Mouse (Mus musculus) hindbrain, embryonic 15.5 days (tissue): ENCODE data around the gene Tgif2. TPM values are rescaled to one million over a fixed set of nuclear protein-coding genes. Genes with fewer than 3 reads are reported as not detected.
A peak's percentile ranks its signal among the peaks of the same experiment; 100 is the strongest.
"Not testable (repeated sequence)": the region's sequence is repeated elsewhere in the genome, so short reads cannot be mapped to it uniquely, and the experiment has no call there.

Experiments
- ATAC-seq: fragments of 200-750 bp; cut with Nextera tagmentation; 2 replicates; pipeline ENCODE4 v1.8.0; 2017; ENCODE audit warnings: low read depth, moderate number of reproducible peaks, moderate TSS enrichment; ENCODE audit not compliant: low FRiP score
- H3K27ac ChIP-seq: fragments of 300-500 bp; sonication (generic); replicated peaks from 2 replicates; pipeline ENCODE4 v1.5.1; 2015; ENCODE audit warnings: mild to moderate bottlenecking, inconsistent platforms
- H3K27me3 ChIP-seq: fragments of 300-500 bp; sonication (generic); 2 replicates; pipeline ENCODE4 v1.6.1; 2015; ENCODE audit warnings: control low read depth, inconsistent platforms
- H3K36me3 ChIP-seq: fragments of 300-500 bp; sonication (generic); 2 replicates; pipeline ENCODE4 v1.6.1; 2015; ENCODE audit warnings: control low read depth, inconsistent platforms
- H3K4me1 ChIP-seq: fragments of 300-500 bp; sonication (generic); replicated peaks from 2 replicates; pipeline ENCODE4 v1.6.1; 2015; ENCODE audit warnings: control low read depth, inconsistent platforms
- H3K4me2 ChIP-seq: fragments of 300-500 bp; sonication (generic); 2 replicates; pipeline ENCODE4 v1.6.1; 2015; ENCODE audit warnings: moderate library complexity, mild to moderate bottlenecking, inconsistent platforms
- H3K4me3 ChIP-seq: fragments of 300-500 bp; sonication (generic); 2 replicates; pipeline ENCODE4 v1.5.1; 2015; ENCODE audit warnings: mild to moderate bottlenecking, inconsistent platforms
- H3K9ac ChIP-seq: fragments of 300-500 bp; sonication (generic); 2 replicates; pipeline ENCODE4 v1.6.1; 2015; ENCODE audit warnings: inconsistent platforms
- H3K9me3 ChIP-seq: fragments of 300-500 bp; sonication (generic); 2 replicates; pipeline ENCODE4 v1.6.1; 2016; ENCODE audit warnings: control low read depth, inconsistent platforms
- WGBS: fragments of 180-500 bp; shearing (Covaris S2); methylation state at CpG from one replicate; pipeline ENCODE4 v1.1.7; 2015; 5-methylcytosine and 5-hydroxymethylcytosine counted together
- polyA plus RNA-seq: library from polyadenylated mRNA; unstranded; fragments of >200 nt; fragmentation: Nextera tagmentation; extraction: Ambion mirVana; gene quantifications from 2 replicates; pipeline ENCODE4 v1.2.1, GENCODE M21; 2015

Tgif2 gene
- polyA plus RNA-seq, 1 experiment from 2014 or later = 21.3 TPM

DNA sequence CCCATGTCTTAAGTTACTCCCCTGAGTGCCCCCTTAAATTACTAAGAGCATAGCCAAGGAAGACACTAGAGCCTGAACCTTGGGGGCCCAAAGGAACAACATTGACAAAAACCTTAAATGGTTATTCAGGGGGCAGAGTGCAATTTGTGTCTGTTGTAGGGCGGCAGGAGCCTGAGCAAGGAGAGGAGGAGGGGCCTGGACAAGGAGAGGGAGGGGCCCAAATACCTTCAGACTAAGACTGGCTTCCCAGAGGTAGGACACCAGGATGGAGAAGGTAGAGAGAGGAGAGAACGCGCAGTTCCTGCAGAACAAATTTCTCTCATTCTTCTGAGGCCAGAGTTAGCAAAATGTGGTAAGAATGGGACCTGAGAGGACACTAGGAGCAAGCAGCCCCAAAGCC lies 24.4 kb upstream of the Tgif2 start:
- WGBS = 75% methylated on average over 3 of the region's 3 CpGs
- Histone ChIP-seq H3K27ac (no peak overlapping the region), H3K4me1 (no peaks in the 10 kb centered on the region), H3K4me3 (no peak overlapping the region), H3K9me3 (no peaks in the 10 kb centered on the region), H3K4me2 (no peak overlapping the region), H3K27me3 (no peaks in the 10 kb centered on the region), H3K36me3 (no peaks in the 10 kb centered on the region), H3K9ac (no peak overlapping the region)
- ATAC-seq = no peak

DNA sequence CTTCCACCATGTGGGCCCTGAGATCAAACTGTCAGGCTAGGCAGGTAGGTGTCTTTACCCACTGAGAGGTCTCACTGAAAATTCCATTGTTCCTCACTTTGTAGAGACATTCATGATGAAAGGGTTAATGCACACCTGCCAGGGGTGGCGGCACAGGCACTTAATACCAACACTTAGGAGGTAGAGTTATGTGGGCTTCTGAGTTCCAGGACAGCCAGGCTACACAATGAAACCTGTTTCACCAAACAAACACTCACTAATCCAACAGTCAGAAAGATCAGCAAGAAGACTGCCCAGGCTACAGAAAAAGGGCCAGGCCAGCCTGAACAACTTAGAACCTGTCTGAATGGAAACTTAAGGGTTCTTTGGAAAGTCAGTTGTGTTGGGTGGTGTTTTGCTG lies 23.7 kb upstream of the Tgif2 start:
- Histone ChIP-seq H3K36me3 (no peaks in the 10 kb centered on the region), H3K4me1 (no peaks in the 10 kb centered on the region), H3K9ac (no peak overlapping the region), H3K27me3 (no peaks in the 10 kb centered on the region), H3K4me3 (no peak overlapping the region), H3K27ac (no peak overlapping the region), H3K4me2 (no peak overlapping the region), H3K9me3 (no peaks in the 10 kb centered on the region)
- ATAC-seq = no peak
- 86% methylated on average over 1 of the region's 1 CpGs for WGBS

DNA sequence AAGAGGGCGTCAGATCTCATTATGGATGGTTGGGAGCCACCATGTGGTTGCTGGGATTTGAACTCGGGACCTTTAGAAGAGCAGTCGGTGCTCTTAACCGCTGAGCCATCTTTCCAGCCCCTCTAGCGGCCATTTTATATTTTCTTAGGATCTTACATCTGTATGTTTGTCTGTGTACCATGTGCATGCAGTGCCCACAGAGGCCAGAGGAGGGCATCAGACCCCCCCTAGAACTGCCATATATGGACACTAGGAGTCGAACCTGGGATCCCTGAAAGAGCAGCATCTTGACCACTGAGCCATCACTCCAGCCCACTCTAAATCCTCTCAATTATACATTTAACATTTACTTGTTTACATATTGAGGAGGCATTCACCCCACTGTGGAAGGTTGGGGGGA lies 14.7 kb upstream of the Tgif2 start:
- WGBS = 84% methylated on average over 6 of the region's 6 CpGs
- H3K4me3 ChIP-seq, ATAC-seq: not testable (repeated sequence)

GRCm38 (mm10) chr2:156834336-156834735 lies 5.5 kb upstream of the Tgif2 start:
- Histone ChIP-seq H3K4me1 (no peaks in the 10 kb centered on the region), H3K27ac (no peak overlapping the region), H3K9me3 (no peaks in the 10 kb centered on the region), H3K4me3 (no peak overlapping the region), H3K9ac (no peak overlapping the region), H3K36me3 (peaks cover 6% of the 10 kb centered on the region), H3K27me3 (no peaks in the 10 kb centered on the region), H3K4me2 (no peak overlapping the region)
- no peak for ATAC-seq
- 89% methylated on average over 11 of the region's 11 CpGs for WGBS

More for the DNA sequence above, 14.7 kb upstream of the Tgif2 start:
- H3K4me2 ChIP-seq, H3K27ac ChIP-seq, H3K9me3 ChIP-seq, H3K9ac ChIP-seq, H3K27me3 ChIP-seq, H3K36me3 ChIP-seq, H3K4me1 ChIP-seq: not testable (repeated sequence)

DNA sequence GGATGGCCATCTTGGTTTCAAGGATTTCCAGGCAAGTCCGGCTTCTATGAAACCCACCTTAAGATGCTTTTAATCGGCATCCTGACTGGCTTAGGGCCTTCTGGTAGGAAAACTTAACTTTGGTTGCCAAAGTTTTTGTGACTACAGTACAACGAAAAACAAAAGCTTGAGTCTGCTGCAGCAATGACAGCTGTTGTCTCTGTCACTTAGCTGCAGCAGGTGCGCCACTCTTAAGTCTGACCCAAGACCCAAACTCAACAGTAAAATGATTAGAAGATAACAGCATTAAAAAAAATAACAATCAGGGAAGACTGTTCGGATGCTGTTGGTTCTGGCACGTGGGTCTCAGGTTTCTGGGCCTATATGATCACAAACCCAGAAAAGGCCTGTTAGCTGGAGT lies 968 bp upstream of the Tgif2 start:
- H3K27ac ChIP-seq = no peak overlapping the region
- no peaks in the 10 kb centered on the region for H3K9me3 ChIP-seq
- peaks cover 15% of the 10 kb centered on the region for H3K27me3 ChIP-seq
- ATAC-seq = no peak
- H3K4me1 ChIP-seq = peaks cover 41% of the 10 kb centered on the region
- H3K9ac ChIP-seq = no peak overlapping the region
- H3K36me3 ChIP-seq = no peaks in the 10 kb centered on the region
- 0 out of 2 replicates have a peak overlapping the region, but pooled peaks have one; percentile 66 for H3K4me3 ChIP-seq
- WGBS = 68% methylated on average over 6 of the region's 6 CpGs
- H3K4me2 ChIP-seq = peak overlapping the region; percentile 98

- peak; percentile 28; the same call in 1 of the 2 replicates for ATAC-seq
- WGBS = under 1% methylated on average over 68 of the region's 79 CpGs
- peak overlapping the region; percentile 66 for H3K4me3 ChIP-seq
- peak overlapping the region; percentile 56 for H3K9ac ChIP-seq
- H3K27ac ChIP-seq = peak overlapping the region; percentile 82
- no peaks in the 10 kb centered on the region for H3K9me3 ChIP-seq
- peak overlapping the region; percentile 98 for H3K4me2 ChIP-seq
- H3K4me1 ChIP-seq = peaks cover 53% of the 10 kb centered on the region
- no peaks in the 10 kb centered on the region for H3K36me3 ChIP-seq
- H3K27me3 ChIP-seq = peaks cover 15% of the 10 kb centered on the region
These were observed 657 bp downstream of the Tgif2 start for GRCm38 (mm10) chr2:156840301-156841027.

DNA sequence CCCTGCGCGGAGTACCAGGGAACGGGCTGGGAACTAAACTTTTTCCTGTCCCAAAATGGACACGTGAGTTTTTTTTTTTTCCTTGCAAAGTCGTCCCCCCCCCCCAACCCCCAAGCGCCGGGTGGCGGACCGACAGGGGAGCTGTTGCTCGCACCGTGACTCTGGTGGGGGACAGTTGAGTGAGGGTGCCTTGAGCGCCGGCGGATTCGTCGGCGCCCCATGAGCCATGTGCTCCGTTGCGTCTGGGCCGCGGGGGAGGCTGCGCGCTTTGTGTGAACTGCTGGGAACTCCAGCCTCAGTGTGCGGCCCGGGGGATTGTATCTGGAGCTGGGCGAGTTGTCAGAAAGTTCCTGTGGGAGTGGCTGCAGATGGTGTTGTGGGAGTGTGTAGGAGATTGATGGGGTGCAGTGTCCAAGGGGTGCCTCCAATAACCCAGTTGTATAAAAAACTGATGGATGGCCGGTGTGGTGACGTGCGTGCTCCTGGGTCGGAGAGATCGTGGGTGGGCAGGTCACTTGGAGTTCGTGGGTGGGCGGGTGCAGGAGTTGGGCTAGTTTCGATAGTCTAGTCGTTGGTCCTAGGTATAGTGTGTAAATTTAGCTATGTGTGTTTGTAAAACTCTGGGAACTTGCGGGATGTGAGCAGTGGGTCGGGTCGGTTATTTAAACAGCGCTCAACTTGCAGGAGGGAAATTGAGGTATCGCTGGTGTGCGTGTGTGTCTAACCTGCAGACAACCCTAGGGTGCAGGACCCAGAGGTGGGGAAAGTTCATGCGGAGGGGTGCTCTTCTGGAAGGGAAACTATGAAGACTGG lies 1.4 kb downstream of the Tgif2 start:
- H3K9ac ChIP-seq = peak overlapping the region; percentile 56
- no peaks in the 10 kb centered on the region for H3K36me3 ChIP-seq
- H3K4me1 ChIP-seq = peaks cover 58% of the 10 kb centered on the region
- peak; percentile 27; the same call in 1 of the 2 replicates for ATAC-seq
- peaks cover 15% of the 10 kb centered on the region for H3K27me3 ChIP-seq
- H3K4me3 ChIP-seq = peak overlapping the region; percentile 66
- peak overlapping the region; percentile 82 for H3K27ac ChIP-seq
- no peaks in the 10 kb centered on the region for H3K9me3 ChIP-seq
- WGBS = under 1% methylated on average over 38 of the region's 42 CpGs
- peak overlapping the region; percentile 98 for H3K4me2 ChIP-seq

GRCm38 (mm10) chr2:156841841-156842706 lies 2.3 kb downstream of the Tgif2 start:
- peak overlapping the region; percentile 82 for H3K27ac ChIP-seq
- peaks cover 58% of the 10 kb centered on the region for H3K4me1 ChIP-seq
- 6% methylated on average over 20 of the region's 20 CpGs for WGBS
- peaks cover 15% of the 10 kb centered on the region for H3K27me3 ChIP-seq
- no peaks in the 10 kb centered on the region for H3K36me3 ChIP-seq
- peak overlapping the region; percentile 98 for H3K4me2 ChIP-seq
- no peak overlapping the region for H3K9ac ChIP-seq
- ATAC-seq = peak; percentile 40; the same call in 1 of the 2 replicates
- H3K9me3 ChIP-seq = no peaks in the 10 kb centered on the region
- peak overlapping the region; percentile 66 for H3K4me3 ChIP-seq

DNA sequence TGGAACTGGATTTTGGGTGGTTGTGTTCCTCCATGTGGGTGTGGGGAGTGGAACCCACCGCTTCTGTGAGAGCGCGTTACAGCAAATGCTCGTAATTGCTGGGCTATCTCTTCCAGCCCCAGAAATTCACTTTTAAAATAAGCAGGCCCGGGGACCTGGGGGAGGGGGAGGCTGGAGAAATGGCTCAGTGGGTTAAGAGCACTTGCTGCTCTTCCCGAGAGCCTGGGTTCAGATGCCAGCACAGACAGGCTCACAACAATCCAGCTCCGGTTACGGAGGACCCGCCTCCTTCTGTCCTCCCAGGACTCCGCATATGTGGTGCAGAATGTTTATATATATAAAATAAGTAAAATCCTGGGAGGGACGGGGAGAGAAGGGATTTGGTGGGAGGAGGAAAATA lies 2.9 kb downstream of the Tgif2 start:
- no peak for ATAC-seq
- peaks cover 61% of the 10 kb centered on the region for H3K4me1 ChIP-seq
- WGBS = 18% methylated on average over 11 of the region's 11 CpGs
- H3K9me3 ChIP-seq = no peaks in the 10 kb centered on the region
- peak overlapping the region; percentile 98 for H3K4me2 ChIP-seq
- peaks cover 15% of the 10 kb centered on the region for H3K27me3 ChIP-seq
- H3K9ac ChIP-seq = no peak overlapping the region
- no peak overlapping the region for H3K27ac ChIP-seq
- H3K36me3 ChIP-seq = no peaks in the 10 kb centered on the region
- peak overlapping the region; percentile 66; the same call in 1 of the 2 replicates for H3K4me3 ChIP-seq

DNA sequence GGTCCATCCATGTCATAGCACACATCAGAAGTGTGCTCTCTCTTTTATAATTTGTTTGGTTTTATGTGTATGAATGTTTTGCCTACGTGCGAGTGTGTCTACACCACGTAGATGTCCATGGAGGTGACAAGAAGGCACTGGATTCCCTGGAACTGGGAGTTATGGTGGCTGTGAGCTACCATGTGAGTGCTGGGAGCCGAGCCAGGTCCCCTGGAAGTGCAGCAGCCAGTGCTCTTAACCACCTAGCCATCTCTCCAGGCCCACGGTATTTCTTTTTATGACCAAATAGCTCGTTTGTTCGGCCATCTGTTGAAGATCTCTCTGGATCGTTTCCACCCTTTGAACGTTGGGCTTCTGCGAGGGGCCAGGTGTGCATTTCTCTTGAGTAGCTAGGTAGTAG lies 3.5 kb downstream of the Tgif2 start:
- Histone ChIP-seq H3K9ac (no peak overlapping the region), H3K9me3 (no peaks in the 10 kb centered on the region), H3K36me3 (no peaks in the 10 kb centered on the region), H3K4me1 (peaks cover 61% of the 10 kb centered on the region), H3K4me3 (no peak overlapping the region), H3K4me2 (no peak overlapping the region), H3K27ac (no peak overlapping the region), H3K27me3 (peaks cover 15% of the 10 kb centered on the region)
- no peak for ATAC-seq
- 75% methylated on average over 10 of the region's 10 CpGs for WGBS

DNA sequence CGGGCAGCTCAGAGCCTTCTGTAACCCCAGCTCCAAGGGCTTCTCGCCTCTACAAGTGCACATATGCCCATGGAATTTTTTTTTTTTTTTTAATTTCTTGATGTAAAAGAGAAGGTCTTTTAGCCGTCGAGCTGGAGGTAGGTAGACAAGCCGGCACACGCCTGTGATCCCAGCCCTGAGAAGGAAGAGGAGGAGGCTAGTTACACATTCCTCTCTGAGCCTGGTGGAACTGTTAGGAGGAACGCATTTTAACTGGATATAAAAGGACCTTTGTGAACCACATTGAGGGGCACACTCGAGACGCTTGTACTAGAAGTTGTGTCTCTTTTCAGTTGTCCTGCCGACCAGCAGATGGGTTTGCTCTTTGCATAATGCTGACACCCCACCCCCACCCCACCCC lies 4.9 kb downstream of the Tgif2 start:
- Histone ChIP-seq H3K4me1 (peaks cover 59% of the 10 kb centered on the region), H3K4me3 (no peak overlapping the region), H3K9ac (no peak overlapping the region), H3K27me3 (peaks cover 15% of the 10 kb centered on the region), H3K36me3 (no peaks in the 10 kb centered on the region), H3K27ac (no peak overlapping the region), H3K9me3 (no peaks in the 10 kb centered on the region), H3K4me2 (no peak overlapping the region)
- WGBS = 35% methylated on average over 10 of the region's 10 CpGs
- no peak for ATAC-seq
